In genomic region chr12:86889103-86889644, GRCm38 (mm10) we compare ENCODE assay signal across 8 mouse cellular contexts. TPM values are rescaled to one million over a fixed set of nuclear protein-coding genes. Genes with fewer than 3 reads are reported as not detected.
A peak's percentile ranks its signal among the peaks of the same experiment; 100 is the strongest.
DNase-seq lines count a peak whose midpoint lies in the region; ATAC-seq lines count a peak whose summit lies in the region.

No protein-coding gene starts in this region.

- H3K9me3 ChIP-seq in megakaryocyte, embryonic 14.5 days = no peaks in the 10 kb centered on the region
- H3K9me3 ChIP-seq in forebrain, embryonic 10.5 days = no peaks in the 10 kb centered on the region

- peak overlapping the region; percentile 90 for H3K4me3 ChIP-seq in megakaryocyte, embryonic 14.5 days (replicated peaks)
- peak overlapping the region; percentile 46 for H3K4me3 ChIP-seq in forebrain, embryonic 10.5 days

- WGBS in forebrain, embryonic 10.5 days = 13% methylated on average over 7 of the region's 7 CpGs

- H3K27ac ChIP-seq in forebrain, embryonic 10.5 days = peak overlapping the region; percentile 98

- DNase-seq in forebrain, embryonic 10.5 days (ENCODE audit: extremely low spot score, low spot score) = no peak
- peak; percentile 76 for DNase-seq in kidney, adult 9 months
- peak; percentile 73 for DNase-seq in lung, postnatal 10 days
- peak; percentile 38 for DNase-seq in thymus, postnatal 4 days
- DNase-seq in right cerebral cortex, postnatal 14 days = no peak

- peaks cover 88% of the 10 kb centered on the region for H3K4me1 ChIP-seq in megakaryocyte, embryonic 14.5 days
- H3K4me1 ChIP-seq in forebrain, embryonic 10.5 days = peaks cover 100% of the 10 kb centered on the region

- H3K36me3 ChIP-seq in megakaryocyte, embryonic 14.5 days (replicated peaks; ENCODE audit: low read length) = no peaks in the 10 kb centered on the region
- H3K36me3 ChIP-seq in forebrain, embryonic 10.5 days (replicated peaks) = no peaks in the 10 kb centered on the region

- no peaks in the 10 kb centered on the region for H3K27me3 ChIP-seq in megakaryocyte, embryonic 14.5 days (replicated peaks)
- peaks cover 29% of the 10 kb centered on the region for H3K27me3 ChIP-seq in forebrain, embryonic 10.5 days (ENCODE audit: poor library complexity, severe bottlenecking)

- ATAC-seq in megakaryocyte, adult 5-6 weeks (ENCODE audit: poor library complexity, severe bottlenecking) = no peak
- ATAC-seq in granulocyte monocyte progenitor cell, adult 5-6 weeks (replicated peaks; ENCODE audit: poor library complexity, severe bottlenecking) = no peak

RNA-seq across cellular contexts. Expression of gene Irf2bpl, which starts 4.6 kb away (rescaled TPM):
- 32.7 and 46.2 TPM in 2 replicates for polyA plus RNA-seq in megakaryocyte, embryonic 14.5 days (2012; ENCODE audit: insufficient read depth, low replicate concordance)
- 3.0 and 3.6 TPM in 2 replicates for total RNA-seq in megakaryocyte, adult 5-6 weeks (2015)
- total RNA-seq in megakaryocyte, adult 5-6 weeks (2017) = 1.4 and 3.5 TPM in 2 replicates
- 20.5 and 22.6 TPM in 2 replicates for polyA plus RNA-seq in forebrain, embryonic 10.5 days (2016; fragmentation: Nextera tagmentation; extraction: Ambion mirVana)
- total RNA-seq in granulocyte monocyte progenitor cell, adult 5-6 weeks (2014; fragmentation: Nextera tagmentation) = 1.2 and 1.8 TPM in 2 replicates
- total RNA-seq in granulocyte monocyte progenitor cell, adult 5-6 weeks (2017) = 0.15 and 0.78 TPM in 2 replicates

RNA-seq across cellular contexts. Expression of gene Cipc, which starts 57.7 kb away (rescaled TPM):
- 4.8 and 6.4 TPM in 2 replicates for polyA plus RNA-seq in megakaryocyte, embryonic 14.5 days (2012; ENCODE audit: insufficient read depth, low replicate concordance)
- total RNA-seq in megakaryocyte, adult 5-6 weeks (2015) = 12.0 and 12.9 TPM in 2 replicates
- 8.9 and 11.0 TPM in 2 replicates for total RNA-seq in megakaryocyte, adult 5-6 weeks (2017)
- polyA plus RNA-seq in forebrain, embryonic 10.5 days (2016; fragmentation: Nextera tagmentation; extraction: Ambion mirVana) = 39.1 and 40.4 TPM in 2 replicates
- 23.5 and 32.3 TPM in 2 replicates for total RNA-seq in granulocyte monocyte progenitor cell, adult 5-6 weeks (2014; fragmentation: Nextera tagmentation)
- 18.5 and 19.9 TPM in 2 replicates for total RNA-seq in granulocyte monocyte progenitor cell, adult 5-6 weeks (2017)

Comparison
In these comparisons a context has a peak if more than half of its experiments do, and no peak if none do; other contexts are left out.
1. DNase-seq: peak in kidney, adult 9 months (single experiment), lung, postnatal 10 days (single experiment) and thymus, postnatal 4 days (single experiment); none in forebrain, embryonic 10.5 days (single experiment) and right cerebral cortex, postnatal 14 days (single experiment).